Mouse (Mus musculus): ENCODE data around the gene Cracr2b.

GRCm38 (mm10) chr7:141457236-141457635 is 3.7 kb upstream of the Cracr2b start:
- TF ChIP-seq CTCF (IDR thresholded peaks at IDR 0.05; ENCODE audit: low read depth), result no peak
- no peak for TF ChIP-seq EP300 (IDR thresholded peaks at IDR 0.05; ENCODE audit: low read depth)
